Mouse (Mus musculus): ENCODE data around the gene Nfic.

- no peak for TF ChIP-seq CTCF (IDR thresholded peaks at IDR 0.05; ENCODE audit: extremely low read depth, insufficient read length, insufficient replicate concordance, low read depth, low read length)
- TF ChIP-seq POLR2A (IDR thresholded peaks at IDR 0.05; ENCODE audit: low read depth, low read length), result no peak
Observed at GRCm38 (mm10) chr10:81430141-81430830, 25.1 kb downstream of the Nfic start.
